Mouse (Mus musculus) left cerebral cortex, postnatal 10 days (tissue): Measurements from ENCODE around the gene Eif4e. TPM values are rescaled to one million over a fixed set of nuclear protein-coding genes. Genes with fewer than 3 reads are reported as not detected.
"Not testable (repeated sequence)": the region's sequence is repeated elsewhere in the genome, so short reads cannot be mapped to it uniquely, and the experiment has no call there.

Experiments used
- DNase-seq, 2 experiments: peaks; one replicate each; pipeline ENCODE4 v3.0.0; 2021 to 2022; ENCODE audit warnings: low spot score in 2 of 2, mixed read lengths in 1 of 2; ENCODE audit errors: extremely low spot score in 1 of 2
- intact Hi-C: fragments of 180-260 bp; cut with DNase I; formaldehyde crosslinking; loops from one replicate; pipeline ENCODE4 v1.15.1; 2025
- microRNA-seq: library from miRNA; unstranded; fragments of <30 nt; microRNA quantifications from one replicate; pipeline ENCODE4 v1.2.0, GENCODE M21; 2022
- total RNA-seq, 2 experiments: library from RNA; stranded (reverse); gene quantifications; 2 replicates each; pipeline ENCODE4 v1.2.3; 2021

The Eif4e gene
- total RNA-seq, 2 experiments from 2014 or later: 170 to 172 TPM

DNA sequence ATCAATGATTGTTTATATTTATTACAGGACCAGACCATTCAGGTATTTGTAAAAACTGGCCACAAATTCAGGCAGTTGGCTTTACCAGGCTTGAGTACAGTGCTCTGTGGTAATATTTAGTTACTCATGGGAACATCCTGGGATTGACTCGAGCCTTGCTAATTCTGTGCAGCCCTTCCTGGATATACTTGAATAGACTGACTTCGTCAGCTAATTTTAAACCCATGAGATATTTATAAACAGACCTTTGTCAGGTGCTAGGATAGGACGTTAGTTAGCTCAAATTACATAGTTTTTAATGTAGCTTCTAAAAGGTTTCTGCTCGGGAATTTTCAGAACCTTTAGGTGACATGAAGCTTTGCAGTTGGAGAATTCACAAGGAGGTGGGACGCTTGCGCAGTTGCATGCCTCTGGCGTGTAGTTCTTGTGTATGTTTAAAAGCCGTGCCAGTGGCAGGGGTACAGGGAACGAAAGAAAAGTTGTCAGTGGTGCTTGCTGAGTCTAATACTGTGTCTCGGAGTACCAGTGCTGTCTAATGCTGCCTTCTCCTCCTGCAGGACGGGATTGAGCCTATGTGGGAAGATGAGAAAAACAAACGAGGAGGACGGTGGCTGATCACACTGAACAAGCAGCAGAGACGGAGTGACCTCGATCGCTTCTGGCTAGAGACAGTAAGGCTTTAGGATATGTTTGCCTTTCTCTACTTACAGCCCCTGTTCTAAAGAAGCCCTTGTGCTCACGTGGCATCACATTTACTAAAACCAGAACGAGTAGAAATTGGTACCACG, 24.6 kb downstream of the Eif4e start:
- intact Hi-C loops: no loop called here

DNA sequence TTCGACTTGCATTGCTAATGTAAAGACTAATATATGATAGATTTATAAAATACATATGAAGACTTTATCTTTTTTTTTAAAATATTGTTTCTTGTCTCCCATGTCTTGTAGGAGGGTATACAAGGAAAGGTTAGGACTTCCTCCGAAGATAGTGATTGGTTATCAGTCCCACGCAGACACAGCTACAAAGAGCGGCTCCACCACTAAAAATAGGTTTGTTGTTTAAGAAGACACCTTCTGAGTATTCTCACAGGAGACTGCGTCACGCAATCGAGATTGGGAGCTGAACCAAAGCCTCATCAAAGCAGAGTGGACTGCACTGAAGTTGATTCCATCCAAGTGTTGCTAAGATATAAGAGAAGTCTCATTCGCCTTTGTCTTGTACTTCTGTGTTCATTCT, 29.3 kb downstream of the Eif4e start:
- DNase-seq, intact Hi-C loops: not testable (repeated sequence)

More for the DNA sequence above, 24.6 kb downstream of the Eif4e start:
- no peak for DNase-seq

DNA sequence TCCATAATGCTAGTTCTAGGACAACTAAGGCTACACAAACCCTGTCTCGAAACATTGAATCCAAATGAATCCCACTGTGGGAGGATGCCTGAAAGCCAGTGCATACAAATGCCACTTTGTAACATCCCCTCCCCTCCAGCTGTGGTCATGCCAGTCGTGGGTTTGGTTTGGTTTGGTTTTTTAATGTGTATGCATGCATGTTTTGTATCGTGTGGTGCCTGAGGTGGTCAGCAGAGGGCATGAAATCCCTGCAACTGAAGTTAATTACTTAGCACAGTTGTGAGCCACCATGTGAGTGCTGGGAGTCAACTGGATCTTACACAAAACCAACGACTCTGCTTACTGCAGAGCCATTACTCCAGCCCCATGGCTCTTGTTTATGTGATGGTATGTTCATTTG, 32.5 kb downstream of the Eif4e start:
- no peak for DNase-seq
- intact Hi-C loops: no loop called here

DNA sequence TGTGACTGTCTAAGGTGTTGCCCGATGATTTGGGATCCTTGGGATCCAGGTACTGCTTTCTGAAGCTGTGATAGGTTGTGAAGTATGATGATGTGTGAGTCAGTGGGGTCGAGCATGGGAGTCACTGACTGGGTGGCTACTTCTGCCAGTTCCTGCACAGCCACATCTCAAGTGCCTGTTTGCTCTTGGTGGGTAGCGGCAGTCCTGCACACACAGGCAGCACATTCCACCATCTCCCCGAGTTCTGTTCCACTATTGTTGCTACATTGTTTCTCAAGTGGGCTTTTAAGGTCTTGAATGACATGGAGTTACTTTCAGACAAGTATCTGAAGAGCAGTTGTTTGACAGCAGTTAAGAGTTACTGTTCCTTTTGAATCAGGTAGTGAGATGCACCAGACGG, 34.3 kb downstream of the Eif4e start:
- intact Hi-C loops: no loop called here
- DNase-seq: no peak

DNA sequence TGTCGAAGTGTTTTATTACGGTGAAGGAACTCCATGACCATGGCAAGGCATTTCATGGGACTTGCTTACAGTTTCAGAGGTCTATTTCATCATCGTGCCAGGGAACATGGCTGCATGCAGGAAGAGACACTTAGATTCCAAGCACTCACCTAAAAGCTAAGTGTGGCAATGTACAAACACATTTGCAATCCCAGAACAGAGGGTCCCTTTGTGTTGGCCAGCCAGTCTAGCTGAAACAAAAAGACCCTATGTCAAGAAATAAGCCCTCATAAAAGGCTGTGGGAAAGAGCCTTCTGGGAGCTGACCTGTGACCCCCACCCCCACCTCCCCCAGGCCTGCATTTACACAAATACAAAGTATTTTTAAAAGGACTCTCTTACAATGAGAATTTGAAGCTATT, 34.9 kb downstream of the Eif4e start:
- no peak for DNase-seq
- intact Hi-C loops: no loop called here

DNA sequence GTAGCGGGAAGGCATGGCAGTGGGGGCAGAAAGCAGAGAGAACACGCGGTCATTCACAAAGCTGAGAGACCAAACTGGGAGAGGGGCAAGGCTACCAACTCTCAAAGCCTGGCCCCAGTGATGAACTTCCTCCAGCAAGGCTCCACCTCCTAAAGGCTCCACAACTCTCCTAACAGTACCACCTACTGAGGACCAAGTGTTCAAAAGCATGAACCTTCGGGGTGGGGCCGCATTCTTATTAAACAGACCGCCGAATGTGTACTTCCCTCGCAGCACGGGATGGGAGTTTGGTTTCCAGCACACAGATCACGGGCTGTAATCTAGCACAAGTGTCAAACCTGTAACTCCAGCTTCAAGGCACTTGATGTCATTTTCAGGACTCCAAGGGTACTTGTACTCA, 52.9 kb downstream of the Eif4e start:
- intact Hi-C loops: no loop called here
- no peak for DNase-seq

DNA sequence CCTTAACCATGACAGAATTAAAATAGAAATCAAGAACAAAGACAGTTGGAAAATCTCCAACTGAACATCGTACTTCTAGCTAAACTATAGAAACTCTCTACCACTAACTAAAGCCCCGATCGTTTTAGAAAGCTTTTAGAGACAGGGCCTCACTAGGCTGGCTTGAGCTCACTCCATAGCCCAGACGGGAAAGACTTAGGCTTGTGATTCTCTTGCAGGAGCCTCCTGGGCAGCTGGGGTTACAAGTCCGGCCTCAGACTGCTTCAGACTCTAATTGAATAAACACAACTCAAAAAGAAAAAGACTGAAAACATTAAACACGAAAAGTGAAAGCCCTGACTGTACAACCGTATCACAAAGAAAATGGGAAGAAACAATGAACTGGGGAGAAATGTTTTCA, 60.2 kb downstream of the Eif4e start:
- DNase-seq: no peak
- intact Hi-C loops: no loop called here

DNA sequence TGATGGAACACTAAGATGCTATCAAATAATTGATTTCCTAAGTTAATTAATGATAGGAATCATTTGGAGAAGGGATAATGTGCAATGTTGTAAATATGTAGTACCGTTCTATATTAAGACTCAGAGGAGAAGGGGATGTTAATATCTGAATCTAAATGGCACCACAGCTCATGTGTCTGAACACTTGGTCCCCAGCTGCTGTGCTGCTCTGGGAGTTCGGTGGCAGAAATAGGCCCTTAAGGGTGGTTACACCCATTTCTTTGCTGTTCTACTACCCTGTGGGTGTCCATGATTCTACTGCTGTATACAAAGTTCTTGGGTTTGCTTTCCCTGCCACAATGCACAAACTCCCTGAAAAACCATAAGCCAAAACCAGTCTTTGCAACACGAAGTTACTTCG, 61.2 kb downstream of the Eif4e start:
- intact Hi-C loops: no loop called here
- no peak for DNase-seq

DNA sequence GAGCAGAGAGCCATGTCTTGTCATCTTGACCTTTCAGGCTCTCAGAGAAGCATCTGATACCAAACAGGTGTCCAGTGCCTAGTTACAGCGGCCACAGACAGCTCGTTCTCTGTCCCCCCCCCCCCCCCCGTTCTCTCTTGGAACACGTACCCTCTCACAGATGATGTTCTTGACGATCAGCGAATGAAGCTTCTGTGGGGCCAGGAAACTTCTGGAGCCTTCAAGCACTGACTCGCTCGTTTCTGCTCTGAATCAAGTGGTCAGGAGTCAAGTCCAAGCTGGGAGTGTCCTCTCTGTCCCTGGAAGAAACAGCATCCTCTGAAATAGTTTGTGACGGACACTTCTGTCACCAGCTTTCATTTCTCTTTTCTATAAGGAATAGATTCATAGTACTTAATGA, 62.0 kb downstream of the Eif4e start:
- intact Hi-C loops: no loop called here
- DNase-seq: no peak

DNA sequence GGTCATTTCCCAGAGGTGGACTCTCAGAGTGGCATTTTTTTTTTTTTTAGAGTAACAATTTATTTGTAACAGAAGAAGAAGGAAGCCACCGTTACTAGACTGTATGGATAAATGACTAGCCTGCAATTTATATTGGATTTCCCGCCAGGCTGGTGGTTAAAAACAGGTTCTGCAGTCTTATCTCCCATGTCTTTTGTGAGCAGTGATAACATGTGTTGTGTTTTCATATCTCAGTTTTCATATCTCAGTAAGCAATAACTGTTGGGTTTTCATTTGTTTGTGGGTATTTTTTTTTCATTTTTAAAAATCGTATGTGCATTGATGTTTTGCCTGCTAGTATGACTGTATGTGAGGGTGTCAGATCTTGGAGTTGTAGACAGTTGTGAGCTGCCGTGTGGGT, 65.0 kb downstream of the Eif4e start:
- no peak for DNase-seq
- intact Hi-C loops: no loop called here

DNA sequence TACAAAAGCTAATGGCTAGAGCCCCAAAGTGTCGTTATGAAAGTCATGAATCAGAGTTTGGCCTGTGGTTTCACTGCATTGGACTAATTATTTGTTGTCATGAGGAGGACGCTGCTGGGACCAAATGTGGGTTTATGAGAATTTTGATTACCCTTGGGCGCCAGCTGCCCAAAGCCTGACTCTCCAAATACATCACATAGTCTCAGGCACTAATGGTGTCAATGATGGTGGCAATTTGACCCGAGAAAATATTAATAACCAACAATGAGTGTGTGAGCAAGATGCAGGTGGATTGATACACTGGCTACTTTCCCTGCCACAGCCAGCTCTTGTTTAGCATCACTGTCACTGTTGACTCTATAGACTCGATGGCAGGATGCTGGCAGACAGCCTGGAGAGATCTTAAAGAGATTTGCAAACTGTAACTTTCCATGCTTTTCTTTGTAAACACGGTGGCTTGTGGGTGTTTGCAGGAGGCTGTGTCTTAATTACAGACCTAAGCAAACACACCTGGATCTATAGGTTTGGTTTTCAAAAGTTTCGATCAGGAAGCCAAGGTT, 65.9 kb downstream of the Eif4e start:
- intact Hi-C loops: no loop called here
- DNase-seq: no peak

DNA sequence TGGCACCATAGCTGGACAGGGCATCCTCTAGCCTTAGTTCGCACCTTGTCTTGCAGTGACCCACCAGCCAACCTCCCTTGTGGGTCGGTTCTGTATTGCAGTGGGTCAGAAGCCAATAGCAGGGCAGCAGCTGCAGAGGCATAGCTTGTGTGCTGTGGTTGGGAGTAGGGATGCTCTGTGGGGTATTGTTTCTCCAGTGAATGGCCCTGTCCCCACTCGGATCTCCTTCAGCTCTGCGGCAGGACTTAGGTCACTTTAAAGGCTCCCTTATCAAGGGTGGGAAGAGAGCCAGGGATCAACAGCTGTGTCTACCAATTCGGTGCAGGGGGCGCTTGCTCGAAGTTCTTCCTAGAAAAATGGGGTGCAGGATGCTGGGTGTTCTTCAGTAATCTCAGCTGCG, 67.2 kb downstream of the Eif4e start:
- intact Hi-C loops: no loop called here
- no peak for DNase-seq

DNA sequence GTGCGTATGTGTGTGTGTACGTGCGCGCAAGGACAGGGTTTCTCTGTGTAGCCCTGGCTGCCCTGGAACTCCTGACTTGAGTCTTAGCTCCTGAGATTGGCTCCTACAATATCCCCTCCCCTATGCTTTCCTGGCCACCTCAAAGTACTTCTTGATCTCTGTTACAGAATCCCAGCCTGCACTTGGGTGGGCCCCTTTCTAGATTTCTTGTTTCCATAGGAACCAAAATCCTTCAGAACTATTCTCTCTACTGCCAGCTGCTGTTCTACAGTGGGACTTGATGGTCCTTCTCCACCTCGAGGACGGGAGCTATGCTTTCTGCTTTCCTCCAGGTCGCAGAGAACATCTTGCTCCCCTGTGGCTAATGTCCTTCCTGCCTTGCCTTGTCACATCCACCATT, 67.9 kb downstream of the Eif4e start:
- intact Hi-C loops: no loop called here
- no peak for DNase-seq

DNA sequence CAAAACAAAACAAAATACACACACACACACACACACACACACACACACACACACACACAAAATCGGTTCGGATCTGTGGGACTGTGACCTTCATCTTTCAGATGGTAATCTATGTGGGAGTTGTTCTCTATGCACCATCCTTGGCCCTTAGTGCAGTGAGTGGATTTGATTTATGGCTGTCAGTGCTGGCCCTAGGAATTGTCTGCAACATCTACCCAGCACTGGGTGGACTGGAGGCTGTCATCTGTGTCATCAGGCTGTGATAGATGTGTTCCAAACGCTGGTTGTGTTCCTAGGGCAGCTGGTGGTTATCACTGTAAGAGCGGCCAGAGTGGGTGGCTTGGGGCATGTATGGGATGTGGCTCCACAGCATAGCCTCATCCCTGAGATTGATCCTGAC, 75.1 kb downstream of the Eif4e start:
- no peak for DNase-seq

DNA sequence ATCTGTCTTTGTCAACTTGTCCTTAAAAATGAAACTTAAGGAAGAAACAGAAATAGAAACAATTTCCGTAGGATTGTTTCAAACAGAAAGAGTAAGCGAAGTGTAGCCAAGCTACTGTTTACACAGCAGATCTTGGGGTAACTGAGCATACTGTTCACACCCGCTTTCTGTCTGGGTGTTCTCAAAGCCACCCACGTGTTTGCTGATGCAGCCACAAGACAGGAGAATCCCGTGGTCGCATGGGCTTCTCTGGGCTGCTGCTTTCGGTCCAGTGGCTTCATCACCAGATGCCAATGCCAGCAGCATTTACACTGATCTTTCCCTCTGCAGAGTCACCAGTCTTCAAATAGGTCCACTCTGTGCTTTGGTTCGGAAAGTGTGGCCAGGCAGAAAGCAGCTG, 79.2 kb downstream of the Eif4e start:
- DNase-seq: no peak
- intact Hi-C loops: no loop called here

More for the DNA sequence above, 75.1 kb downstream of the Eif4e start:
- intact Hi-C loops: no loop called here

DNA sequence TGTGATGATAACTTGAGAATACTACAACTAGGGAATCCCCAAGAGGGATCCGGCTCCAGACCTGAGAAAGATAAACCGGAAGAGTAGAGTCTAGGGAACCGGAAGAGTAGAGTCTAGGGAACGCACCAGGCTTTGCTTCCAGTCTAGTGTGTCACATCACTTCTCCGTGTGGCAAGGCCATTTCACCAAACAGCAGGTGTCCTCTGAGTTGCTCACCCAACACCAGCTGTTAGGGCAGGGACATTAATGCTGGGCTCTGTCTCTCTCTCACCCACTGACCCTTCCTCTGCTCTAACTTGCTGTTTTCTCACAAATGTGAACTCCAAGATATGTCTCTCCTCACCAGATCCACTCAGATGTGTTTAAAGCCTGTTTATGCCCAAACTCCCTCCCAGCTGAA, 82.7 kb downstream of the Eif4e start:
- intact Hi-C loops: no loop called here
- DNase-seq: no peak

Small RNAs within 50 kb of the gene (microRNA-seq; reads per million reads assigned to microRNA genes)
- gene Mir1956: not detected

Other genes with a start within 250 kb of the Eif4e start
- gene Adh6a, start 212.9 kb upstream of the Eif4e start, total RNA-seq: not detected
- not detected for gene Adh6b, start 184.4 kb upstream of the Eif4e start, total RNA-seq
- not detected for gene Adh4, start 110.7 kb upstream of the Eif4e start, total RNA-seq
- gene Adh5, start 83.1 kb upstream of the Eif4e start, total RNA-seq: 10 to 100 TPM; 82.8 to 83.2 TPM
- 10 to 100 TPM; 48.0 to 48.3 TPM for gene Metap1, start 36.7 kb upstream of the Eif4e start, total RNA-seq
- gene Tspan5, start 216.0 kb downstream of the Eif4e start, total RNA-seq: 100 to 1,000 TPM; 184 to 208 TPM